Mouse (Mus musculus): ENCODE measurements around the gene Rsf1. TPM values are rescaled to one million over a fixed set of nuclear protein-coding genes. Genes with fewer than 3 reads are reported as not detected.

Rsf1 gene
- 1 to 10 TPM in 1 of 2 experiments, under 1 TPM in 1; 0.76 to 3.6 TPM for polyA plus RNA-seq (2012; fragmentation: generic; extraction: Trizol)

GRCm38 (mm10) chr7:97579067-97579975 is at the start of gene Rsf1, which contains the start of gene Aamdc:
Gene Rsf1, plus strand, starts transcription at chr7:97579889.
Gene Aamdc, minus strand, starts transcription at chr7:97579497.

GRCm38 (mm10) chr7:97696506-97697254 is 117.0 kb downstream of the Rsf1 start, which contains the start of gene Clns1a:
Gene Clns1a, plus strand, starts transcription at chr7:97696634.

GRCm38 (mm10) chr7:97737638-97738456 is 158.2 kb downstream of the Rsf1 start, which contains the start of gene Aqp11:
Gene Aqp11, minus strand, starts transcription at chr7:97738289.

Other genes starting within 250 kb of the Rsf1 start
- gene Usp35, start 247.9 kb upstream of the Rsf1 start, polyA plus RNA-seq (2012; fragmentation: generic; extraction: Trizol), result 1 to 10 TPM in 1 of 2 experiments, under 1 TPM in 1; 0.53 to 3.9 TPM
- gene Kctd21, start 247.6 kb upstream of the Rsf1 start, polyA plus RNA-seq (2012; fragmentation: generic; extraction: Trizol), result 1 to 10 TPM in 1 of 2 experiments, under 1 TPM in 1; 0.69 to 3.2 TPM
- 10 to 100 TPM in 1 of 2 experiments, 1 to 10 TPM in 1; 6.0 to 10.5 TPM for gene Alg8, start 208.3 kb upstream of the Rsf1 start, polyA plus RNA-seq (2012; fragmentation: generic; extraction: Trizol)
- gene Ndufc2, start 179.9 kb upstream of the Rsf1 start, polyA plus RNA-seq (2012; fragmentation: generic; extraction: Trizol), result 100 to 1,000 TPM in 1 of 2 experiments, 10 to 100 TPM in 1; 85.0 to 139 TPM
- gene Thrsp, start 162.2 kb upstream of the Rsf1 start, polyA plus RNA-seq (2012; fragmentation: generic; extraction: Trizol), result under 1 TPM in 1 of 2 experiments, not detected in 1; 0.04 TPM
- not detected for gene Kctd14, start 128.6 kb upstream of the Rsf1 start, polyA plus RNA-seq (2012; fragmentation: generic; extraction: Trizol)
- 10 to 100 TPM; 10.1 to 31.8 TPM for gene Ints4, start 98.9 kb upstream of the Rsf1 start, polyA plus RNA-seq (2012; fragmentation: generic; extraction: Trizol)
- 10 to 100 TPM; 10.8 to 62.5 TPM for gene Aamdc, start 392 bp upstream of the Rsf1 start, polyA plus RNA-seq (2012; fragmentation: generic; extraction: Trizol)
- 10 to 100 TPM; 29.2 to 38.9 TPM for gene Clns1a, start 116.7 kb downstream of the Rsf1 start, polyA plus RNA-seq (2012; fragmentation: generic; extraction: Trizol)
- under 1 TPM; 0.33 to 0.86 TPM for gene Aqp11, start 158.4 kb downstream of the Rsf1 start, polyA plus RNA-seq (2012; fragmentation: generic; extraction: Trizol)
- gene Pak1, start 208.7 kb downstream of the Rsf1 start, polyA plus RNA-seq (2012; fragmentation: generic; extraction: Trizol), result 10 to 100 TPM; 25.3 to 33.9 TPM

Data from C3H10T1/2 (cell line).